Mouse (Mus musculus) ovary, postnatal 36 days (tissue): ENCODE data around the gene Olfr798.

Experiments
- DNase-seq: peaks from one replicate; pipeline ENCODE4 v3.0.0; 2022; ENCODE audit warnings: low spot score, mixed read lengths

Olfr798 gene

GRCm38 (mm10) chr10:129627834-129628233, at the start of gene Olfr798:
Olfr798 (minus strand) TSS chr10:129627934.
- no peak for DNase-seq

- DNase-seq: no peak
These were observed 46.0 kb upstream of the Olfr798 start, which contains the start of gene Olfr801 for GRCm38 (mm10) chr10:129673765-129674164. Olfr801 (minus strand) TSS chr10:129673865.

- DNase-seq: no peak
These were observed 29.7 kb upstream of the Olfr798 start, which contains the start of gene Olfr800 for GRCm38 (mm10) chr10:129657394-129657793. Olfr800 (plus strand) TSS chr10:129657694.

GRCm38 (mm10) chr10:129651763-129652162, 24.0 kb upstream of the Olfr798 start:
- no peak for DNase-seq

- DNase-seq: no peak
These were observed 9.4 kb upstream of the Olfr798 start, which contains the start of gene Olfr799 for GRCm38 (mm10) chr10:129637184-129637583. Olfr799 (plus strand) TSS chr10:129637484.

- DNase-seq: no peak
These were observed 4.5 kb downstream of the Olfr798 start for GRCm38 (mm10) chr10:129623251-129623650.

- DNase-seq: no peak
These were observed 6.0 kb downstream of the Olfr798 start for GRCm38 (mm10) chr10:129621724-129622123.

- DNase-seq: no peak
These were observed 15.3 kb downstream of the Olfr798 start, which contains the start of gene Olfr796 for GRCm38 (mm10) chr10:129612470-129612869. Olfr796 (minus strand) TSS chr10:129612570.

GRCm38 (mm10) chr10:129577066-129577465, 50.7 kb downstream of the Olfr798 start:
- no peak for DNase-seq
